Mouse (Mus musculus) olfactory bulb, adult 2 months (tissue): ENCODE data around the gene Rnf181. TPM values are rescaled to one million over a fixed set of nuclear protein-coding genes. Genes with fewer than 3 reads are reported as not detected.

Experiments
- H3K27ac ChIP-seq: fragments of 200-500 bp; 2 replicates; pipeline ENCODE4 v1.5.1; 2012; ENCODE audit warnings: low read depth, low read length; ENCODE audit not compliant: insufficient read depth
- H3K4me1 ChIP-seq: fragments of 200-500 bp; 2 replicates; pipeline ENCODE4 v1.6.1; 2012; ENCODE audit warnings: low read length; ENCODE audit not compliant: control insufficient read depth, insufficient read depth
- H3K4me3 ChIP-seq: fragments of 200-500 bp; 2 replicates; pipeline ENCODE4 v1.5.1; 2012; ENCODE audit warnings: mild to moderate bottlenecking, low read depth, low read length, moderate library complexity; ENCODE audit not compliant: insufficient read depth
- CTCF ChIP-seq: fragments of 200-500 bp; IDR thresholded peaks from 2 replicates; pipeline ENCODE4 v1.5.1; 2012; ENCODE audit warnings: low read depth, mild to moderate bottlenecking, low read length, moderate library complexity; ENCODE audit not compliant: insufficient read depth
- POLR2A ChIP-seq: fragments of 200-500 bp; IDR thresholded peaks from 2 replicates; pipeline ENCODE4 v1.6.1; 2012; ENCODE audit warnings: mild to moderate bottlenecking, low read depth, low read length, moderate library complexity; ENCODE audit not compliant: insufficient read depth
- WGBS: fragments of 180-500 bp; shearing (Covaris S2); methylation state at CpG from one replicate; pipeline ENCODE4 v1.1.7; 2018; 5-methylcytosine and 5-hydroxymethylcytosine counted together
- polyA plus RNA-seq: library from polyadenylated mRNA; stranded (reverse); fragments of >200 nt; gene quantifications from 2 replicates; pipeline ENCODE4 v1.2.4, GENCODE M21; 2012; ENCODE audit warnings: low replicate concordance; ENCODE audit not compliant: missing spikeins, insufficient read depth, insufficient read length

The Rnf181 gene
- polyA plus RNA-seq, result not detected in 2 replicates

- H3K27ac ChIP-seq, result no peak within 1 kb of the TSS
- H3K4me1 ChIP-seq, result peaks cover 8% of the 10 kb centered on the region; the same call in 1 of the 2 replicates
- no peak within 1 kb of the TSS for H3K4me3 ChIP-seq
- TF ChIP-seq CTCF (no peak), POLR2A (no peak)
- 71% methylated on average over 4 of the region's 4 CpGs for WGBS
These were observed at the start of gene Rnf181 for GRCm38 (mm10) chr6:72366844-72367443. Gene Rnf181 (minus strand): TSS chr6:72366956.

GRCm38 (mm10) chr6:72415964-72416772 is 49.4 kb upstream of the Rnf181 start:
- TF ChIP-seq POLR2A (no peak), CTCF (no peak)
- H3K4me1 ChIP-seq, result peaks cover 7% of the 10 kb centered on the region
- H3K27ac ChIP-seq, result no peak overlapping the region
- no peak overlapping the region for H3K4me3 ChIP-seq
- 86% methylated on average over 7 of the region's 7 CpGs for WGBS

GRCm38 (mm10) chr6:72415181-72415580 is 48.4 kb upstream of the Rnf181 start:
- Histone ChIP-seq H3K4me1 (peaks cover 7% of the 10 kb centered on the region), H3K4me3 (no peak overlapping the region), H3K27ac (no peak overlapping the region)
- whole genome bisulfite sequencing, result 79% methylated on average over 5 of the region's 5 CpGs
- no peak for TF ChIP-seq CTCF
- no peak for TF ChIP-seq POLR2A

- peak within 1 kb of the TSS; percentile 46; the same call in 1 of the 2 replicates for H3K27ac ChIP-seq
- H3K4me1 ChIP-seq, result peaks cover 7% of the 10 kb centered on the region
- WGBS, result under 1% methylated on average over 33 of the region's 33 CpGs
- H3K4me3 ChIP-seq, result peak within 1 kb of the TSS; percentile 96
- TF ChIP-seq CTCF (peak; percentile 11; the same call in 1 of the 2 replicates), POLR2A (peak; percentile 51)
These were observed 47.5 kb upstream of the Rnf181 start, which contains the start of gene Ggcx for GRCm38 (mm10) chr6:72414076-72414756. Gene Ggcx (plus strand): TSS chr6:72414308.

- 84% methylated on average over 7 of the region's 7 CpGs for WGBS
- TF ChIP-seq POLR2A (no peak), CTCF (no peak)
- Histone ChIP-seq H3K4me1 (peaks cover 4% of the 10 kb centered on the region), H3K4me3 (no peak overlapping the region), H3K27ac (no peak overlapping the region)
These were observed 43.8 kb upstream of the Rnf181 start for GRCm38 (mm10) chr6:72410518-72410917.

- no peak overlapping the region for H3K4me3 ChIP-seq
- 19% methylated on average over 1 of the region's 1 CpGs for WGBS
- peaks cover 1% of the 10 kb centered on the region for H3K4me1 ChIP-seq
- no peak overlapping the region for H3K27ac ChIP-seq
- no peak for TF ChIP-seq POLR2A
- no peak for TF ChIP-seq CTCF
These were observed 43.2 kb upstream of the Rnf181 start for GRCm38 (mm10) chr6:72410003-72410402.

GRCm38 (mm10) chr6:72409567-72409966 is 42.8 kb upstream of the Rnf181 start:
- no peak overlapping the region for H3K4me3 ChIP-seq
- no peaks in the 10 kb centered on the region; the same call in 1 of the 2 replicates for H3K4me1 ChIP-seq
- no peak for TF ChIP-seq POLR2A
- no peak for TF ChIP-seq CTCF
- 13% methylated on average over 3 of the region's 3 CpGs for WGBS
- H3K27ac ChIP-seq, result no peak overlapping the region

GRCm38 (mm10) chr6:72407119-72407518 is 40.4 kb upstream of the Rnf181 start:
- Histone ChIP-seq H3K4me1 (no peaks in the 10 kb centered on the region), H3K4me3 (no peak overlapping the region), H3K27ac (no peak overlapping the region)
- TF ChIP-seq CTCF (peak; percentile 87), POLR2A (no peak)
- under 1% methylated on average over 5 of the region's 5 CpGs for WGBS

- no peak overlapping the region for H3K4me3 ChIP-seq
- WGBS, result 80% methylated on average over 7 of the region's 7 CpGs
- no peak overlapping the region for H3K27ac ChIP-seq
- H3K4me1 ChIP-seq, result no peaks in the 10 kb centered on the region
- TF ChIP-seq CTCF (no peak), POLR2A (no peak)
These were observed 38.6 kb upstream of the Rnf181 start for GRCm38 (mm10) chr6:72405356-72405755.
